Mouse (Mus musculus): ENCODE results near the gene Uts2b. TPM values are rescaled to one million over a fixed set of nuclear protein-coding genes. Genes with fewer than 3 reads are reported as not detected.
"Not testable (repeated sequence)": the region's sequence is repeated elsewhere in the genome, so short reads cannot be mapped to it uniquely, and the experiment has no call there.

Uts2b gene
- total RNA-seq, 1 experiment from 2014 or later, result not detected

- ATAC-seq (replicated peaks; ENCODE audit: low read depth, poor library complexity, severe bottlenecking), result no peak
Observed at GRCm38 (mm10) chr16:27382217-27382616, 12.2 kb upstream of the Uts2b start.

DNA sequence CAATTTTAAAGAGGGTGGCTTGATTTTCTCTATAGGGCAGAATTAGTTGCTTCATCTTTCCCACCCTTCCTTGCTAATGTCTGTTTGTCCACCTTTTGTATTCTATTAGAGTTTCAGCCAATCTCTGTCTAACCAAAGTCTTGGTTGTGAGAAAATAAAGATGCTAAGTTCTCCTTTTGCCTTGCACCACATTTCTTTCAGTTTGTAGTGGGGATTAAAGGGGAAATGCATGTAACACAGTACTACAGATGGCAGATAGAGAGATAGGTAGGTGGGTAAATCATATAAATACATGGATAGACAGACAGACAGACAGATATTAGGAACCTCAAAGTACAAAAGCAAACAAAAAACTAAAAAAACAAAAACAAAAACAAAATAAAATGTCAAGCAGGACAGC, 6.5 kb upstream of the Uts2b start:
- ATAC-seq (replicated peaks; ENCODE audit: low read depth, poor library complexity, severe bottlenecking), result peak; percentile 70

DNA sequence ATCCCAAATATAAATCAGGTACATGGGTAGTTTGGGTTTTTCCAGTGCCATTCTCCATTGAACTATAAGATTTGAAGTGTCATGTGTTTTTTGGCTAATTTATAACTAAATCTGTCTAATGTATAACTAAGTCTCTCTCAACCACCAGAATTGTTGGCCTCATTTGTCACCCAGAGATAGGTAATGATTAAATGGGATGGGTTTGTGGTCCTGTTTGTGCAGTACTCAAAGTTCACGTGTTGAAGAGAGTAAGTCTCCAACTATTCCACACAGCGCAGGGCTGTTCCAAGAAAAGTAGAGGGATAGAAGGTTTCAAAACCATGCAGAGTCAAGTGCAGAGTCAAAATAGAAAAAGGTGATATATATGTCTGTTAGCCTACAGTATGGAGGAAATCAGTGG, 5.3 kb upstream of the Uts2b start:
- no peak for ATAC-seq (replicated peaks; ENCODE audit: low read depth, poor library complexity, severe bottlenecking)

- ATAC-seq (replicated peaks; ENCODE audit: low read depth, poor library complexity, severe bottlenecking), result peak; percentile 90
Observed at GRCm38 (mm10) chr16:27374139-27374538, 4.1 kb upstream of the Uts2b start.

DNA sequence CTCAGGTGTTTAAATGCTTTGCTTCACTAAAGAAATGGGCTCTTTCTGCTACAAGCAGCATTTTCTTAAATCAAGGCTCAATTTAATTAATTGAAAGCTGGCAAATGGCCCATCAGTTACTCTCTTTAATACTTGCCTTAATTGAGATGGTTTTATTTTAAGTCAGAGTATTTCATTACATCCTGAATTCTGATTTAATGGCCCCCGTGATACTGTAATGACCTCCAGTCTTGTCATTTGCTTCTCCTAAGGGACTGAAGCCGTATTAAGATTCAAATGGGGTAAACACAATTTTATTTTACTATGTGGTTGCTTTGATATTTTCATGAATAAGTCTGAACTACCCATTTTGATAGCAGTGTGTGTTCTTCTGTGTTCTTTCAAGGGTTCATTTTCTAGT, 661 bp upstream of the Uts2b start:
- no peak for ATAC-seq (replicated peaks; ENCODE audit: low read depth, poor library complexity, severe bottlenecking)

GRCm38 (mm10) chr16:27360059-27360458, 10.0 kb downstream of the Uts2b start:
- no peak for ATAC-seq (replicated peaks; ENCODE audit: low read depth, poor library complexity, severe bottlenecking)

- ATAC-seq (replicated peaks; ENCODE audit: low read depth, poor library complexity, severe bottlenecking), result no peak
Observed at GRCm38 (mm10) chr16:27354464-27354863, 15.6 kb downstream of the Uts2b start.

GRCm38 (mm10) chr16:27349878-27350532, 20.0 kb downstream of the Uts2b start:
- no peak for ATAC-seq (replicated peaks; ENCODE audit: low read depth, poor library complexity, severe bottlenecking)

GRCm38 (mm10) chr16:27349235-27349634, 20.8 kb downstream of the Uts2b start:
- peak; percentile 72 for ATAC-seq (replicated peaks; ENCODE audit: low read depth, poor library complexity, severe bottlenecking)

DNA sequence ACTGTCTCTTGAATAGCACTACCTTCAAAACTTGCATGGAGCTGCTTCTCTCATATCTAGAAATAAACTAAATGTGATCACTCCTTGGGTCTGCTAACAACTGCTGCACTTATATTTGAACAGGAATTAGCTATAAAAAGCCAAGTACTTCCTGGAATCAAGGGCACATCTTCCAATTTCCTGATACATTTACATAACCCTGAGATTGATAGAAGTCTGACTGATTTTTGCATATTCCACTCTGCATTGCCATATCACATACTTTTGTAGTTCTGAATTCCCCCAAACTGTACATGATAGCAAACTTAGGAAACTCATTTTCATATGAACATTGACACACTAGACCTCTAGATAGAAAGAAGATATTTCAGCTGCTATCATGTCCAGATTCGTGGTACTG, 21.7 kb downstream of the Uts2b start:
- no peak for ATAC-seq (replicated peaks; ENCODE audit: low read depth, poor library complexity, severe bottlenecking)

GRCm38 (mm10) chr16:27347521-27347920, 22.5 kb downstream of the Uts2b start:
- ATAC-seq (replicated peaks; ENCODE audit: low read depth, poor library complexity, severe bottlenecking), result no peak

GRCm38 (mm10) chr16:27326463-27326862, 43.6 kb downstream of the Uts2b start:
- ATAC-seq (replicated peaks; ENCODE audit: low read depth, poor library complexity, severe bottlenecking), result no peak

DNA sequence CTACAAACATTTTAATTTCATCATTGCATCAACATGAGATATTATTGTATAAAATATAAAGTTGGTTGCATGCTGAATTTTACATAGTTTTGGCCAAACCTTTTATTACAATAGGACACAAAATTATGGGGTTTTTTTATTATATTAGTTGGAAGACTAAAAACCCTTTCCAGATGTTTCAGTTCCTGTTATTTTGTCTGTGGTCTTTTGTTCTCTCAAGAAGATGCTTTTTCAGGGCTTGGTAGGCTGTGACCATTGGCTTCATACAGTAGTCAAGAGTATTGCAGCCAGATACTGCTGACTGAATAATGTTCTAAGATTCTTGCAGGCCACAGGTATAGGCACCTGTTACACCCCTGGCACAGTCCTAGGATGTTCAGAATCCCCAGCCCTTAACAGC, 48.0 kb downstream of the Uts2b start:
- ATAC-seq (replicated peaks; ENCODE audit: low read depth, poor library complexity, severe bottlenecking), result no peak

DNA sequence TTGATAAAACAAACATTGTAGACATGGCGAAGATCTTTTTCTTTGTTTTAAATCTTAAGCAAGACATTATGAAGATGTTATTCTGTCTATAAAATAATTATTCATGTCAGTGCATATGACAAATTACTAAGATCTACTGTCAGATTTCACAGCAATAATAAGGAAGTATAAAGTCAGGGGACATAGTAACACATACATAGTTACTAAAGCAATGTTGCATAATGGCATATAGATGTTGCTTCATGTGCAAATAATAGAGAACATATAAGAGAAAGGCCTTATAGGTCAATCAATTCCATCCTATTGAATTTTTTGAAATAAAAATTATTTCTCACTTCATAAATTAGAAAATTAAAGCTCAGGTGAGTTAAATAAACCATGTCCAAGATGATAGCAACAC, 50.9 kb downstream of the Uts2b start:
- ATAC-seq (replicated peaks; ENCODE audit: low read depth, poor library complexity, severe bottlenecking), result no peak

DNA sequence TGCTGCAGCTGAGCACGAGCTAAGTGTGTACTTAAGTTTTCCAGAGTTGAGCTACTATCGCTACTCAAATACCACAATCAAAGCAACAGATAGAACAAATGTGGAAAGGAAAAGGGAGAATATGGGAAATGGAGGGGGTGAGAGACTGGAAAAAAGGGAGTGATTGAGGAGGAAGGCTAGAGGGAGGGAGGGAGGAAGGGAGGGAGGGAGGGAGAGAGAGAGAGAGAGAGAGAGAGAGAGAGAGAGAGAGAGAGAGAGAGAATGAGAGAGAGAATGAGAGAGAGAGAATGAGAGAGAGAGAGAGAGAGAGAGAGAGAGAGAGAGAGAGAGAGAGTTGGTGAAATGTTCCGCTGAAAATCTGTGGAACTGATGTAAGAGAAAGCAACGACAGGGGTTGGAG, 62.9 kb downstream of the Uts2b start, which contains the start of gene Ostn:
Gene Ostn, plus strand, starts transcription at position 301 of the 400 bp plus-strand sequence.
- ATAC-seq (replicated peaks; ENCODE audit: low read depth, poor library complexity, severe bottlenecking), result not testable (repeated sequence)

Other genes starting within 250 kb of the Uts2b start
- not detected in 2 replicates for gene Ostn, start 62.8 kb downstream of the Uts2b start, total RNA-seq (2017)
- gene Ccdc50, start 18.6 kb upstream of the Uts2b start, total RNA-seq (2017), result 112 and 131 TPM in 2 replicates

Measured in common myeloid progenitor, adult 5-6 weeks (primary cell).